Mouse (Mus musculus) lung, embryonic 16.5 days (tissue): Measurements from ENCODE around the gene Trio. TPM values are rescaled to one million over a fixed set of nuclear protein-coding genes. Genes with fewer than 3 reads are reported as not detected.

ENCODE experiments used
- ATAC-seq: fragments of 200-750 bp; cut with Nextera tagmentation; 2 replicates; pipeline ENCODE4 v1.8.0; 2017; ENCODE audit warnings: low read depth, mild to moderate bottlenecking, moderate library complexity
- H3K27ac ChIP-seq: fragments of 300-500 bp; sonication (generic); 2 replicates; pipeline ENCODE4 v1.5.1; 2014; ENCODE audit warnings: mild to moderate bottlenecking, control low read depth, low read length
- H3K27me3 ChIP-seq: fragments of 300-500 bp; sonication (generic); 2 replicates; pipeline ENCODE4 v1.6.1; 2014; ENCODE audit warnings: low read depth, low read length, mixed read lengths; ENCODE audit not compliant: control insufficient read depth, insufficient read depth
- H3K36me3 ChIP-seq: fragments of 300-500 bp; sonication (generic); 2 replicates; pipeline ENCODE4 v1.6.1; 2014; ENCODE audit warnings: low read length; ENCODE audit not compliant: control insufficient read depth, insufficient read depth
- H3K4me1 ChIP-seq: fragments of 300-500 bp; sonication (generic); replicated peaks from 2 replicates; pipeline ENCODE4 v1.6.1; 2014; ENCODE audit warnings: low read length, mixed read lengths; ENCODE audit not compliant: control insufficient read depth, insufficient read depth
- H3K4me2 ChIP-seq: fragments of 300-500 bp; sonication (generic); 2 replicates; pipeline ENCODE4 v1.6.1; 2014; ENCODE audit warnings: low read depth, low read length, control low read depth
- H3K4me3 ChIP-seq: fragments of 300-500 bp; sonication (generic); 2 replicates; pipeline ENCODE4 v1.5.1; 2014; ENCODE audit warnings: mild to moderate bottlenecking, low read length, control low read depth
- H3K9ac ChIP-seq: fragments of 300-500 bp; sonication (generic); 2 replicates; pipeline ENCODE4 v1.6.1; 2014; ENCODE audit warnings: low read length, control low read depth
- H3K9me3 ChIP-seq: fragments of 300-500 bp; sonication (generic); 2 replicates; pipeline ENCODE4 v1.6.1; 2016; ENCODE audit warnings: low read length; ENCODE audit not compliant: control insufficient read depth
- WGBS: fragments of 180-500 bp; shearing (Covaris S2); extraction: QIAGEN DNeasy Blood & Tissue Kit; methylation state at CpG from one replicate; pipeline ENCODE4 v1.1.7; 2014; 5-methylcytosine and 5-hydroxymethylcytosine counted together
- polyA plus RNA-seq: library from polyadenylated mRNA; unstranded; fragments of >200 nt; fragmentation: Nextera tagmentation; extraction: Ambion mirVana; gene quantifications from 2 replicates; pipeline ENCODE4 v1.2.1, GENCODE M21; 2015

Gene Trio
- polyA plus RNA-seq, 1 experiment from 2014 or later: 16.4 TPM

GRCm38 (mm10) chr15:27882898-27883297, 142.8 kb downstream of the Trio start:
- H3K4me2 ChIP-seq: no peak overlapping the region
- no peaks in the 10 kb centered on the region for H3K27me3 ChIP-seq
- H3K27ac ChIP-seq: no peak overlapping the region
- H3K36me3 ChIP-seq: 0 out of 2 replicates have a peak, but pooled peaks cover 11% of the 10 kb centered on the region
- 90% methylated on average over 14 of the region's 14 CpGs for WGBS
- H3K4me1 ChIP-seq: peaks cover 15% of the 10 kb centered on the region
- H3K9ac ChIP-seq: no peak overlapping the region
- no peaks in the 10 kb centered on the region for H3K9me3 ChIP-seq
- ATAC-seq: no peak
- no peak overlapping the region for H3K4me3 ChIP-seq

DNA sequence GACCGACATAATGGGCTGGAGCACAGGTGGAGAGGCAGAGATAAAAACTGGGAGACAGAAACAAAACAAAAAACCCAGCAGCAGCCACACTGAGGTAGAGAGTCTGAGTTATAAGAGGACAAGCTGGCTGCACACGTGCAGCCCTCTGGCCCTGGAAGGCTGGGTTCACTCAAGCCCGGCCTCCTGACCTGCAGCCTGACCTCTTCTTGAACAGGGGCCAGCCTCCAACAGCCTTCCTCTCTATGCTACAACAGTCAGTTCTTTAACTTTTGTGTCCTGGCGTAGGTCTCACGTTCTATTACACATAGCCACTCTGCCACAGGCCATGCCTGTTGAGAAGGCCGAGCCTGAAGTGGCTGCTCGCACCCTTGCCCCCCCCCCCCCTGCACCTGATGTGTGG, 147.8 kb downstream of the Trio start:
- 0 out of 2 replicates have a peak, but pooled peaks have one; percentile 10 for ATAC-seq
- Histone ChIP-seq H3K27me3 (no peaks in the 10 kb centered on the region), H3K36me3 (peaks cover 8% of the 10 kb centered on the region; the same call in 1 of the 2 replicates), H3K9ac (no peak overlapping the region), H3K4me1 (peaks cover 18% of the 10 kb centered on the region), H3K4me3 (no peak overlapping the region), H3K9me3 (no peaks in the 10 kb centered on the region), H3K4me2 (no peak overlapping the region), H3K27ac (no peak overlapping the region)
- 59% methylated on average over 7 of the region's 7 CpGs for WGBS

GRCm38 (mm10) chr15:27876327-27876726, 149.3 kb downstream of the Trio start:
- peaks cover 13% of the 10 kb centered on the region; the same call in 1 of the 2 replicates for H3K36me3 ChIP-seq
- no peaks in the 10 kb centered on the region for H3K9me3 ChIP-seq
- peaks cover 11% of the 10 kb centered on the region for H3K4me1 ChIP-seq
- WGBS: 70% methylated on average over 10 of the region's 10 CpGs
- H3K27me3 ChIP-seq: no peaks in the 10 kb centered on the region
- ATAC-seq: no peak
- H3K27ac ChIP-seq: no peak overlapping the region
- no peak overlapping the region for H3K4me3 ChIP-seq
- no peak overlapping the region for H3K9ac ChIP-seq
- no peak overlapping the region for H3K4me2 ChIP-seq

GRCm38 (mm10) chr15:27875753-27876152, 149.9 kb downstream of the Trio start:
- H3K27me3 ChIP-seq: no peaks in the 10 kb centered on the region
- H3K4me2 ChIP-seq: no peak overlapping the region
- ATAC-seq: no peak
- H3K4me1 ChIP-seq: peaks cover 11% of the 10 kb centered on the region
- H3K9me3 ChIP-seq: no peaks in the 10 kb centered on the region
- H3K36me3 ChIP-seq: peaks cover 15% of the 10 kb centered on the region; the same call in 1 of the 2 replicates
- no peak overlapping the region for H3K4me3 ChIP-seq
- 84% methylated on average over 9 of the region's 9 CpGs for WGBS
- no peak overlapping the region for H3K9ac ChIP-seq
- no peak overlapping the region for H3K27ac ChIP-seq

DNA sequence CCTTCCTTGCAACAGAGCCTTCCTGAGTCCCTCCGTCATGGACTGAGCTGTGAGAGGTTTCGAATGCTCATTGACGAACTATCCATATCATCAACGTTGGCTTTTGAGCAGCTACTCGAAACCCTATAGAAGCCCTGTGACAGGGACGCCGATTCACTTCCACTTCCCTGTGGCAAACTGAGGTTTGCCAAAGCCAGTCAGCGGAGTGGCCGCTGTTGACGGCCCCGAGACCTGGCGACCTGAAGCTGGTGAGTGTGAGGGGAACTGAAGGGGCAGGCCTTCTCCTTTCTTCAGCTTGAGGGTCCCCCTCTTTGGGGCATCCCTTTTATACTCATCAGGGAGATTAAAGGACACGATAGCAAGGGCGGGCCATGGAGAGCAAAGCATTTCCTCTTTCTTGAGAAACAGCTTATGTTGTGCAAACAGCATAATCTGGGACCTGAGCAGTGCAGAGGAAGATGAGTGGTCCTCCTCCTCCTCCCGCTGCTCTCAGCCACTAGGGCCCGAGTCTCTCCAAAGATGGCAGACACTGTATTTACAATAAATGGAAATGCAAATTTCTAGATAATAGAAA, 151.8 kb downstream of the Trio start:
- Histone ChIP-seq H3K4me2 (no peak overlapping the region), H3K4me3 (no peak overlapping the region), H3K4me1 (0 out of 2 replicates have a peak, but pooled peaks cover 7% of the 10 kb centered on the region), H3K27ac (no peak overlapping the region), H3K27me3 (no peaks in the 10 kb centered on the region), H3K9ac (no peak overlapping the region), H3K9me3 (no peaks in the 10 kb centered on the region), H3K36me3 (peaks cover 10% of the 10 kb centered on the region; the same call in 1 of the 2 replicates)
- WGBS: 85% methylated on average over 16 of the region's 16 CpGs
- no peak for ATAC-seq

- 74% methylated on average over 2 of the region's 2 CpGs for WGBS
- Histone ChIP-seq H3K9me3 (no peaks in the 10 kb centered on the region), H3K4me3 (no peak overlapping the region), H3K4me1 (no peaks in the 10 kb centered on the region), H3K27ac (no peak overlapping the region), H3K27me3 (no peaks in the 10 kb centered on the region), H3K36me3 (peaks cover 7% of the 10 kb centered on the region; the same call in 1 of the 2 replicates), H3K9ac (no peak overlapping the region), H3K4me2 (no peak overlapping the region)
- no peak for ATAC-seq
Observed at GRCm38 (mm10) chr15:27872286-27872685, 153.4 kb downstream of the Trio start.

DNA sequence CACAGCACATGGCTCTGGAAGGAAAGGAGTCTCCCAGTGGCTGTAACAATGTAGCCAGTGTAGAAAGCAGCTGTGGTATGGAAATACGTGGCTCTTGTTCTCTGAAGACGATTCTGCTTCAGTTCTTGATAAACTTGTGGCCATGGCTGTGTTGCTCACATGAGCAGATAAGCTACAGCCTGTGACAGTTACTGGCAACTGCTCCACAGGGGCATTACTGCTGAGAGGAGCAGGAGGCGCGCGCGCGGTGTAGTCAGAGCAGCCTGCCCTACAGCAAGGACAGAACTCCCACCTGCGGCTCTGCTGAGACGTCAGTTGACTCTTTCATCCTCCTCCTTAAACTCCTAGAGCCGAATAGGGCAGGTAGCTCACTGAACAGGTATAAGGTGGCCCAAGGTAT, 153.9 kb downstream of the Trio start:
- H3K36me3 ChIP-seq: peaks cover 7% of the 10 kb centered on the region; the same call in 1 of the 2 replicates
- no peak overlapping the region for H3K27ac ChIP-seq
- 87% methylated on average over 10 of the region's 10 CpGs for WGBS

GRCm38 (mm10) chr15:27871260-27871659, 154.4 kb downstream of the Trio start:
- 69% methylated on average over 13 of the region's 13 CpGs for WGBS
- Histone ChIP-seq H3K9me3 (no peaks in the 10 kb centered on the region), H3K9ac (no peak overlapping the region), H3K36me3 (peaks cover 7% of the 10 kb centered on the region; the same call in 1 of the 2 replicates), H3K27ac (no peak overlapping the region), H3K4me2 (no peak overlapping the region), H3K4me3 (no peak overlapping the region), H3K4me1 (no peaks in the 10 kb centered on the region), H3K27me3 (no peaks in the 10 kb centered on the region)
- ATAC-seq: no peak

More for the DNA sequence above, 153.9 kb downstream of the Trio start:
- Histone ChIP-seq H3K9me3 (no peaks in the 10 kb centered on the region), H3K27me3 (no peaks in the 10 kb centered on the region), H3K4me3 (no peak overlapping the region), H3K9ac (no peak overlapping the region), H3K4me2 (no peak overlapping the region), H3K4me1 (no peaks in the 10 kb centered on the region)
- no peak for ATAC-seq

- Histone ChIP-seq H3K4me3 (no peak overlapping the region), H3K27ac (no peak overlapping the region), H3K4me1 (no peaks in the 10 kb centered on the region), H3K4me2 (no peak overlapping the region), H3K27me3 (no peaks in the 10 kb centered on the region), H3K9ac (no peak overlapping the region), H3K36me3 (peaks cover 7% of the 10 kb centered on the region; the same call in 1 of the 2 replicates), H3K9me3 (no peaks in the 10 kb centered on the region)
- ATAC-seq: no peak
- 90% methylated on average over 4 of the region's 4 CpGs for WGBS
Observed at GRCm38 (mm10) chr15:27869001-27869400, 156.6 kb downstream of the Trio start.
